Mouse (Mus musculus) adrenal gland, adult (tissue): Measurements from ENCODE around the gene Gpr37l1.
A peak's percentile ranks its signal among the peaks of the same experiment; 100 is the strongest.
"Not testable (repeated sequence)": the region's sequence is repeated elsewhere in the genome, so short reads cannot be mapped to it uniquely, and the experiment has no call there.

ENCODE experiments used
- DNase-seq, 2 experiments: peaks; one replicate each; pipeline ENCODE4 v3.0.0; 2022 to 2023; ENCODE audit warnings: low spot score in 1 of 2; ENCODE audit not compliant: inconsistent age in 2 of 2

The Gpr37l1 gene

GRCm38 (mm10) chr1:135126443-135127027 lies 40.9 kb downstream of the Gpr37l1 start:
- no peak for DNase-seq

- peak in 1 of 2 experiments; percentile 43 for DNase-seq
These were observed 41.5 kb downstream of the Gpr37l1 start for GRCm38 (mm10) chr1:135125990-135126389.

- DNase-seq, result no peak
These were observed 42.7 kb downstream of the Gpr37l1 start for GRCm38 (mm10) chr1:135124573-135125363.

DNA sequence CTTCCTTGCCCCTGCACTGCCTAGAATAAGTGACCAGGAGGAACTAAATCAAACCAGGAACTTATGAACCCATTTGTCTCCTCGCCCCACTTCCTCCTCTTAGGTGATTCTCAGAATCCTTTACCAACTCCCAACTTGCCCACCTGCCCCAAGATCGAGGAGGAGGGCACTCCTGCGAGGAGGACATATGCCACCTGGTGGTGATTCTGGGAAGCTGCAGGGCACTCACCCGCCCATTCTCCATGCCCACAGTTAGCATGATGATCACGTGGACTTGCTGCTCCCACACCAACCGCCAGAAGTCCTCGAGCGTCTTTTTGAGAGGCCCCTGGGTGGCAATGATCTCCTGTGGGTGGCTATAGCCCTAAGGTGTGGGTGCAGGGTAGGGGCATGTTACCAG lies 54.8 kb downstream of the Gpr37l1 start:
- DNase-seq, result peak; percentile 41 to 83

DNA sequence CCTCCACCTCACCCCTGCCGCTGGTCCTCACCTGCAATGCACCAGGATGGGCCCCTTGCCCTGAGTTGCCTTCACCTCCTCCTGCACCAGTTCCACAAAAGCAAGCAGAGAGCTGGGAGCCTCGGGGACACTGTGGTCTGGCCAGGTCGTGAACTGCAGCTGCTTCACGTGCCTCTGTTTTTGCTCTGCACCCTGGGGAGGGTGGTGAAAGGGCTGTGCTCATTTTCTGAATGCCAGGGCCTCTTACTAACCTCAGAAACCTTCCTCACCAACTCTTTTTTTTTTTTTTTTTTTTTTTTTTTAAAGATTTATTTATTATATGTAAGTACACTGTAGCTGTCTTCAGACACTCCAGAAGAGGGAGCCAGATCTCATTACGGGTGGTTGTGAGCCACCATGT lies 56.2 kb downstream of the Gpr37l1 start:
- not testable (repeated sequence) for DNase-seq
